10 mouse cellular contexts compared by ENCODE assay signal in the genomic region with DNA sequence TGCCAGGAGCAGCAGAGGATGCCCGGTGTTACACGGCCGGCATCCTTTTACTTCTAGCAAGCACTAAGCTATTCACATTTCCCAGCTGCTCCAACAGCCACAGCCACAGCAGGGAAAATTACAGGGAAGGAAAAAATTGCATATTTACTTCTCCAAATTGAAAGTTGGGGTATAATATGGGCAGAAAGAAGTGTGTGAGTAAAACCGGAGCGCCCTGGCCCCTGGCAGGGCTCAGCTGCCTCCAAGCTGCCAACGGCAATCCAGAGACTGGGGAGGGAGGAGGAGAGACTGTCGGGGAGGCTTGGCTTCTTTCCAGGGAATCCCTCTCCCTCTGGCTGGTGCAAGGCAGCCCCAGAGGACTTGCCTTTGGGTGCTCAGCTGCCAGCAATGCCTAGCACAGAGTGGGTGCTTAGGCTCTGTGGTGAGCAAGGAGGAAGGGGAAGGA. TPM values are rescaled to one million over a fixed set of nuclear protein-coding genes. Genes with fewer than 3 reads are reported as not detected.
DNase-seq lines count a peak whose midpoint lies in the region; ATAC-seq and TF ChIP-seq lines count a peak whose summit lies in the region.
"Had no signal": no experiment of that assay in that cellular context is flagged by ENCODE, and none has a peak within 500 bp of the region (broad histone marks: within the 10 kb centered on the region; RNA-seq: fewer than 3 reads in every experiment).

No protein-coding gene starts in this region.

- H3K4me1 ChIP-seq in cerebellum, adult 2 months (ENCODE audit: control insufficient read depth, insufficient read depth, low read length) = no peaks in the 10 kb centered on the region
- 0 out of 2 replicates have a peak, but pooled peaks cover 3% of the 10 kb centered on the region for H3K4me1 ChIP-seq in intestine, embryonic 15.5 days (replicated peaks)

- H3K9ac ChIP-seq in intestine, embryonic 15.5 days = no peak overlapping the region
- H3K9ac ChIP-seq: limb, embryonic 12.5 days had no signal

- WGBS in cerebellum, adult 2 months = 1% methylated on average over 7 of the region's 7 CpGs
- WGBS in intestine, embryonic 15.5 days = 53% methylated on average over 7 of the region's 7 CpGs

- H3K4me2 ChIP-seq in intestine, embryonic 15.5 days (replicated peaks) = no peak overlapping the region
- H3K4me2 ChIP-seq: limb, embryonic 12.5 days had no signal

- no peaks in the 10 kb centered on the region for H3K27me3 ChIP-seq in cerebellum, adult 2 months (ENCODE audit: control insufficient read depth, insufficient read depth, low read length)
- no peaks in the 10 kb centered on the region for H3K27me3 ChIP-seq in intestine, embryonic 15.5 days (replicated peaks)
- H3K27me3 ChIP-seq: limb, embryonic 12.5 days had no signal

- H3K9me3 ChIP-seq in intestine, embryonic 15.5 days = no peaks in the 10 kb centered on the region

- TF ChIP-seq CTCF in cerebellum, adult 2 months (IDR thresholded peaks at IDR 0.05; ENCODE audit: borderline replicate concordance, insufficient read depth, low read depth, low read length) = no peak

- DNase-seq in cerebellum, adult 2 months = peak; percentile 20 to 29
- DNase-seq in cerebellum, postnatal 36 days = no peak
- DNase-seq in retina, postnatal 1 day = peak; percentile 73
- no peak for DNase-seq in retina, embryonic 14.5 days (ENCODE audit: low spot score)
- peak; percentile 63 for DNase-seq in left cerebral cortex, adult 11 months (ENCODE audit: low spot score)
- peak; percentile 65 for DNase-seq in telencephalon, adult 2 months (ENCODE audit: low read depth, low spot score)

- H3K27ac ChIP-seq in cerebellum, adult 2 months (ENCODE audit: insufficient read depth, low read length) = no peak overlapping the region
- no peak overlapping the region for H3K27ac ChIP-seq in intestine, embryonic 15.5 days
- H3K27ac ChIP-seq: limb, embryonic 12.5 days had no signal

- ATAC-seq in granulocyte monocyte progenitor cell, adult 5-6 weeks (replicated peaks; ENCODE audit: poor library complexity, severe bottlenecking) = no peak
- ATAC-seq in intestine, embryonic 15.5 days = no peak

- no peaks in the 10 kb centered on the region for H3K36me3 ChIP-seq in intestine, embryonic 15.5 days
- H3K36me3 ChIP-seq: limb, embryonic 12.5 days had no signal

- no peak overlapping the region for H3K4me3 ChIP-seq in cerebellum, adult 2 months (replicated peaks; ENCODE audit: insufficient read depth, low read depth, low read length)
- H3K4me3 ChIP-seq in intestine, embryonic 15.5 days (replicated peaks) = no peak overlapping the region
- H3K4me3 ChIP-seq: limb, embryonic 12.5 days had no signal

- TF ChIP-seq POLR2A in cerebellum, adult 2 months (IDR thresholded peaks at IDR 0.05; ENCODE audit: borderline replicate concordance, insufficient read depth, low read length) = no peak

RNA-seq across cellular contexts. Expression of a gene that starts 53.1 kb away (rescaled TPM):
- 29.5 and 30.1 TPM in 2 replicates for polyA plus RNA-seq in cerebellum, adult 2 months (2012; rRNA removed)
- not detected in 2 replicates for total RNA-seq in granulocyte monocyte progenitor cell, adult 5-6 weeks (2014; fragmentation: Nextera tagmentation)
- total RNA-seq in granulocyte monocyte progenitor cell, adult 5-6 weeks (2017) = not detected in 2 replicates
- 3.0 and 3.2 TPM in 2 replicates for polyA plus RNA-seq in intestine, embryonic 15.5 days (2015; fragmentation: Nextera tagmentation; extraction: Ambion mirVana)
- total RNA-seq: heart, adult 8-10 months had no signal

Comparison
In these comparisons a context has a peak if more than half of its experiments do, and no peak if none do; other contexts are left out.
1. DNase-seq: peak in cerebellum, adult 2 months (2 of 2), retina, postnatal 1 day (single experiment), left cerebral cortex, adult 11 months (single experiment) and telencephalon, adult 2 months (single experiment); none in cerebellum, postnatal 36 days (0 of 2) and retina, embryonic 14.5 days (single experiment).